ENCODE assay signal across 22 mouse cellular contexts in the genomic region with DNA sequence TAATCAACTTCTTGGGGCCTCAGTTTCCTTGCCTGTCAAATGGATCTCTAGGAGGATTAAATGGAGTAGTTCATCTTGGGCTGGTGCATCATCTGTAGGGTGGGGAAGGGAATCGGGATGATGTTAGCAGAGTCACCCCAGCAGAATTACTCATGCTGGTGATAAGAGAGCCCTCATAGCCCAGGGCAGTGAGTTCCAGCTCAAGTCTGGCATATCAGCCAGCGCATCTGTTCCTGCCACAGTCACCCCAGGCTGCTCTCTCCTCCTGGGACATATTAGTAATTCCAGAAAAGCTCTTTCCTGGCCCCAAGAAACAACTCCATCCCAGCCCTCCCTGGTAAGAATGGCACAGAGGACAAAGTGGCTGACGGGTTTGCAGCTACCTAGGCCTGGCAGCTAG. TPM values are rescaled to one million over a fixed set of nuclear protein-coding genes. Genes with fewer than 3 reads are reported as not detected.
DNase-seq lines count a peak whose midpoint lies in the region; TF ChIP-seq lines count a peak whose summit lies in the region.
"Had no signal": no experiment of that assay in that cellular context is flagged by ENCODE, and none has a peak within 500 bp of the region (broad histone marks: within the 10 kb centered on the region; RNA-seq: fewer than 3 reads in every experiment).

No protein-coding gene starts in this region.

- H3K27me3 ChIP-seq in C2C12 (ENCODE audit: control insufficient read depth, insufficient read depth, insufficient read length) (no peaks in the 10 kb centered on the region), MEL (ENCODE audit: control insufficient read depth in 1 of 2, insufficient read depth in 2 of 2, low read length in 2 of 2) (no peaks in the 10 kb centered on the region), myocyte (ENCODE audit: control insufficient read depth, insufficient read depth, insufficient read length) (no peaks in the 10 kb centered on the region)
- no peaks in the 10 kb centered on the region for H3K27me3 ChIP-seq in midbrain, embryonic 10.5 days (ENCODE audit: low read depth, poor library complexity, severe bottlenecking)
- H3K27me3 ChIP-seq: CH12.LX, Patski had no signal

- no peaks in the 10 kb centered on the region for H3K9me3 ChIP-seq in MEL (replicated peaks; ENCODE audit: insufficient read depth, low read length)
- H3K9me3 ChIP-seq in midbrain, embryonic 10.5 days (replicated peaks) = no peaks in the 10 kb centered on the region
- H3K9me3 ChIP-seq: G1E had no signal

- TF ChIP-seq POLR2A in MEL (IDR thresholded peaks at IDR 0.05; ENCODE audit: control insufficient read depth in 1 of 2, insufficient read depth in 1 of 2, low read depth in 1 of 2, low read length in 2 of 2, poor library complexity in 1 of 2) (no peak), myocyte (IDR thresholded peaks at IDR 0.05; ENCODE audit: insufficient read length, low read depth) (no peak)

- H3K79me3 ChIP-seq in C2C12 (ENCODE audit: low read depth) = no peaks in the 10 kb centered on the region

- 91% methylated on average over 3 of the region's 3 CpGs for WGBS in midbrain, embryonic 10.5 days

- H3K4me3 ChIP-seq in C2C12 (ENCODE audit: insufficient read depth, poor library complexity, severe bottlenecking) = no peak overlapping the region
- no peak overlapping the region for H3K4me3 ChIP-seq in MEL (ENCODE audit: control insufficient read depth in 1 of 2, insufficient read depth in 1 of 2, low read depth in 2 of 2, low read length in 2 of 2)
- H3K4me3 ChIP-seq in myocyte = no peak overlapping the region
- no peak overlapping the region for H3K4me3 ChIP-seq in midbrain, embryonic 10.5 days

- H3K9ac ChIP-seq in MEL (ENCODE audit: control insufficient read depth, low read depth, low read length, poor library complexity, severe bottlenecking) = no peak overlapping the region

- no peaks in the 10 kb centered on the region for H3K36me3 ChIP-seq in C2C12 (ENCODE audit: control insufficient read depth, insufficient read depth)
- peaks cover 0 to 24% of the 10 kb centered on the region in 2 experiments; a peak in 2 of 4 replicates for H3K36me3 ChIP-seq in MEL (ENCODE audit: control insufficient read depth in 1 of 2, insufficient read depth in 2 of 2, low read length in 2 of 2)
- H3K36me3 ChIP-seq in myocyte (ENCODE audit: control insufficient read depth, insufficient read depth) = no peaks in the 10 kb centered on the region
- no peaks in the 10 kb centered on the region for H3K36me3 ChIP-seq in midbrain, embryonic 10.5 days
- H3K36me3 ChIP-seq: G1E had no signal

- no peaks in the 10 kb centered on the region for H3K79me2 ChIP-seq in C2C12 (ENCODE audit: control insufficient read depth, insufficient read depth)
- no peaks in the 10 kb centered on the region for H3K79me2 ChIP-seq in MEL (ENCODE audit: control insufficient read depth, insufficient read depth, low read length, poor library complexity)
- no peaks in the 10 kb centered on the region for H3K79me2 ChIP-seq in myocyte (ENCODE audit: control insufficient read depth, insufficient read depth)

- TF ChIP-seq RAD21 in MEL (IDR thresholded peaks at IDR 0.05; ENCODE audit: low read depth, low read length) = no peak

- no peak overlapping the region for H3K27ac ChIP-seq in MEL (ENCODE audit: control insufficient read depth, low read depth, low read length)
- no peak overlapping the region for H3K27ac ChIP-seq in midbrain, embryonic 10.5 days (replicated peaks)

- no peak for TF ChIP-seq CTCF in C2C12 (IDR thresholded peaks at IDR 0.05; ENCODE audit: control insufficient read depth, insufficient read depth, insufficient read length)
- no peak for TF ChIP-seq CTCF in MEL (IDR thresholded peaks at IDR 0.05 in 2 of 3, conservative IDR thresholded peaks at IDR 0.05 in 1 of 3; ENCODE audit: control insufficient read depth in 1 of 3, insufficient read depth in 1 of 3, low read depth in 2 of 3, low read length in 3 of 3, poor library complexity in 1 of 3, severe bottlenecking in 1 of 3)

- DNase-seq in 3T3-L1 (ENCODE audit: low read depth, low spot score) (peak; percentile 45), MEL (ENCODE audit: low read depth, low spot score) (peak; percentile 60)
- no peak for DNase-seq in adrenal gland, postnatal 10 days
- DNase-seq in ovary, postnatal 14 days (ENCODE audit: low spot score) = no peak
- DNase-seq in midbrain, embryonic 10.5 days (ENCODE audit: low spot score) = no peak
- DNase-seq in layer of hippocampus, adult 9-10 months (ENCODE audit: low spot score) = no peak
- DNase-seq: adrenal gland, adult 2 months; adrenal gland, adult 8-10 months; adrenal gland, postnatal 14 days; adrenal gland, postnatal 25 days; adrenal gland, postnatal 36 days; B cell, adult 2 months; cerebellum, adult 11 months; cerebellum, adult 11-12 months; cerebellum, adult 18-20 months; cerebellum, adult 8-10 months; cerebellum, adult 9-10 months had no signal

- peak overlapping the region; percentile 15 for H3K4me2 ChIP-seq in myocyte (ENCODE audit: low read depth)

- H3ac ChIP-seq in C2C12 (ENCODE audit: control insufficient read depth, insufficient read length, low read depth) (no peak overlapping the region), myocyte (ENCODE audit: control insufficient read depth, insufficient read length) (no peak overlapping the region)

- peaks cover 2 to 34% of the 10 kb centered on the region in 2 experiments for H3K4me1 ChIP-seq in MEL (ENCODE audit: control insufficient read depth in 1 of 2, insufficient read depth in 2 of 2, low read length in 2 of 2)
- H3K4me1 ChIP-seq in midbrain, embryonic 10.5 days = peaks cover 10% of the 10 kb centered on the region

- peak; percentile 62 to 71 for TF ChIP-seq EP300 in MEL (IDR thresholded peaks at IDR 0.05; ENCODE audit: low read depth in 1 of 2, low read length in 2 of 2)

TF ChIP-seq in C2C12, 6 proteins besides CTCF, POLR2A, EP300 and RAD21:
- TF ChIP-seq CEBPB (IDR thresholded peaks at IDR 0.05; ENCODE audit: low read depth) (no peak), MYOD1 (IDR thresholded peaks at IDR 0.05; ENCODE audit: control insufficient read depth, insufficient read length, low read depth) (peak; percentile 32)

TF ChIP-seq in MEL, 35 proteins besides CTCF, POLR2A, EP300 and RAD21:
- TF ChIP-seq CHD1 (IDR thresholded peaks at IDR 0.05; ENCODE audit: low read depth, low read length) = no peak
- TF ChIP-seq CHD2 (IDR thresholded peaks at IDR 0.05; ENCODE audit: low read length) = no peak
- no peak for TF ChIP-seq SMC3 (IDR thresholded peaks at IDR 0.05; ENCODE audit: low read depth, low read length)
- TF ChIP-seq RCOR1 (IDR thresholded peaks at IDR 0.05; ENCODE audit: low read depth, low read length) = peak; percentile 43; the same call in 1 of the 2 replicates
- TF ChIP-seq UBTF (IDR thresholded peaks at IDR 0.05; ENCODE audit: borderline replicate concordance, insufficient read depth, low read depth, low read length) = no peak
- TF ChIP-seq TCF12 (IDR thresholded peaks at IDR 0.05; ENCODE audit: low read depth, low read length) = 0 out of 2 replicates have a peak, but pooled peaks have one; percentile 19
- TF ChIP-seq TBP (IDR thresholded peaks at IDR 0.05; ENCODE audit: low read depth, low read length) = no peak; the same call in 1 of the 2 replicates
- no peak for TF ChIP-seq MYB (IDR thresholded peaks at IDR 0.05; ENCODE audit: low read depth, low read length)
- peak; percentile 35; the same call in 1 of the 2 replicates for TF ChIP-seq ETS1 (IDR thresholded peaks at IDR 0.05; ENCODE audit: low read depth, low read length)
- no peak for TF ChIP-seq MAZ (IDR thresholded peaks at IDR 0.05; ENCODE audit: low read depth, low read length)
- TF ChIP-seq HCFC1 (IDR thresholded peaks at IDR 0.05; ENCODE audit: low read depth, low read length) = no peak
- TF ChIP-seq MAX (IDR thresholded peaks at IDR 0.05; ENCODE audit: low read length) = no peak
- TF ChIP-seq TAL1 (IDR thresholded peaks at IDR 0.05; ENCODE audit: low read length) = peak; percentile 68
- TF ChIP-seq NELFE (IDR thresholded peaks at IDR 0.05; ENCODE audit: low read depth, low read length) = no peak
- TF ChIP-seq GATA1 (IDR thresholded peaks at IDR 0.05; ENCODE audit: low read depth, low read length) = peak; percentile 72

TF ChIP-seq in myocyte, 11 proteins besides CTCF, POLR2A, EP300 and RAD21:
- TF ChIP-seq CEBPB (IDR thresholded peaks at IDR 0.05; ENCODE audit: insufficient read depth, poor library complexity, severe bottlenecking) = no peak
- TF ChIP-seq SRF (IDR thresholded peaks at IDR 0.05; ENCODE audit: control insufficient read depth, insufficient read length, low read depth) = no peak
- TF ChIP-seq TCF3 (IDR thresholded peaks at IDR 0.05; ENCODE audit: insufficient read length, low read depth) = no peak
- no peak for TF ChIP-seq MAX (IDR thresholded peaks at IDR 0.05; ENCODE audit: low read depth)
- no peak for TF ChIP-seq E2F4 (IDR thresholded peaks at IDR 0.05; ENCODE audit: insufficient read depth)
- no peak for TF ChIP-seq REST (IDR thresholded peaks at IDR 0.05; ENCODE audit: insufficient read depth, insufficient read length)
- no peak for TF ChIP-seq MYOD1 (IDR thresholded peaks at IDR 0.05; ENCODE audit: control insufficient read depth in 1 of 3, insufficient read length in 2 of 3, low read depth in 2 of 3)
- TF ChIP-seq TCF12 (IDR thresholded peaks at IDR 0.05; ENCODE audit: insufficient read depth, poor library complexity, severe bottlenecking) = no peak
- TF ChIP-seq USF1 (IDR thresholded peaks at IDR 0.05; ENCODE audit: low read depth) = no peak
- TF ChIP-seq POLR2AphosphoS2 (IDR thresholded peaks at IDR 0.05; ENCODE audit: insufficient read length, low read depth) = no peak
- TF ChIP-seq MYOG (IDR thresholded peaks at IDR 0.05; ENCODE audit: control insufficient read depth in 1 of 3, insufficient read depth in 1 of 3, insufficient read length in 2 of 3, low read depth in 2 of 3) = no peak

RNA-seq across cellular contexts. Expression of a gene that starts 3.7 kb away (rescaled TPM):
- polyA plus RNA-seq in C2C12 (2012; fragmentation: generic; extraction: Trizol) (0.13 TPM), MEL (2012; ENCODE audit: insufficient read depth in 1 of 2, insufficient read length in 2 of 2, low read depth in 1 of 2, low replicate concordance in 2 of 2, missing spikeins in 1 of 2) (1 to 10 TPM in 1 of 2 experiments, not detected in 1; 5.5 TPM), myocyte (2012; fragmentation: generic; extraction: Trizol) (0.36 TPM)
- total RNA-seq in MEL (2012; rRNA removed) = 2.2 and 2.8 TPM in 2 replicates
- total RNA-seq in adrenal gland, postnatal 10 days (2021) = 10 to 100 TPM in 1 of 2 experiments, 1 to 10 TPM in 1; 9.9 to 10.4 TPM
- 0.31 and 0.55 TPM in 2 replicates for polyA plus RNA-seq in midbrain, embryonic 10.5 days (2016; fragmentation: Nextera tagmentation; extraction: Ambion mirVana)

Comparison
In these comparisons a context has a peak if more than half of its experiments do, and no peak if none do; other contexts are left out.
1. DNase-seq: peak in 3T3-L1 (single experiment) and MEL (single experiment); none in adrenal gland, postnatal 10 days (single experiment), ovary, postnatal 14 days (single experiment), midbrain, embryonic 10.5 days (single experiment) and layer of hippocampus, adult 9-10 months (single experiment).